In the genomic region with DNA sequence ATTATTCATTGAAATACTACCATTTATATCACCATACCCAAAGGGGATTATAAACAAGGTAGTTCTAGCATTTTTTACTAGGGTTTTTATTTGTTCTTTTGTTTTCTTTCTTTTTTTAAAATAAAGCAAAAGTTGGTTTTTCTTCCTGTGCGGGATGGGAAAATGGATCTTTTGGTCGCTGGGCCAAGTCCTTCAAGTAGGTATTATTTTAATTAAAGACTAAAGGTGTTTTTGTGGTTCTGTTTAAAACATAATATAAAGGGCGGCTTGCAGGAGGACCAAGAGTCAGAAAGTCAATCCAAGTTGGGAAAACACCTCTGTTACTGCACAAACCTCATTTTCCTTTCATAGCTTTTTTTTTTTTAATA, we compare ENCODE assay signal across 9 mouse cellular contexts. TPM values are rescaled to one million over a fixed set of nuclear protein-coding genes. Genes with fewer than 3 reads are reported as not detected.
DNase-seq lines count a peak whose midpoint lies in the region; ATAC-seq and TF ChIP-seq lines count a peak whose summit lies in the region.
"Had no signal": no experiment of that assay in that cellular context is flagged by ENCODE, and none has a peak within 500 bp of the region (broad histone marks: within the 10 kb centered on the region; RNA-seq: fewer than 3 reads in every experiment).

No protein-coding gene starts in this region.

- no peak for TF ChIP-seq CTCF in E14TG2a.4 (conservative IDR thresholded peaks at IDR 0.05; ENCODE audit: low read length)
- TF ChIP-seq CTCF in liver, postnatal 0 days (IDR thresholded peaks at IDR 0.05; ENCODE audit: low read depth): no peak

- H3K9ac ChIP-seq in heart, embryonic 12.5 days: peak overlapping the region; percentile 92
- H3K9ac ChIP-seq in forebrain, embryonic 16.5 days (replicated peaks; ENCODE audit: low read depth, low read length): peak overlapping the region; percentile 83
- H3K9ac ChIP-seq in liver, postnatal 0 days (replicated peaks): peak overlapping the region; percentile 93

- peak overlapping the region; percentile 72 for H3K4me3 ChIP-seq in heart, embryonic 12.5 days
- peak overlapping the region; percentile 82 for H3K4me3 ChIP-seq in E14TG2a.4 (replicated peaks; ENCODE audit: low read length)
- H3K4me3 ChIP-seq in forebrain, embryonic 16.5 days (replicated peaks; ENCODE audit: low read length): peak overlapping the region; percentile 68
- H3K4me3 ChIP-seq in liver, postnatal 0 days (ENCODE audit: low read depth, low read length): peak overlapping the region; percentile 73

- 22% methylated on average over 3 of the region's 3 CpGs for WGBS in heart, embryonic 12.5 days
- WGBS in forebrain, embryonic 16.5 days: 7% methylated on average over 3 of the region's 3 CpGs
- WGBS in liver, postnatal 0 days (ENCODE audit: insufficient replicate concordance): 27% methylated on average over 3 of the region's 3 CpGs

- no peak for ATAC-seq in heart, embryonic 12.5 days (ENCODE audit: insufficient number of reproducible peaks, low FRiP score)
- ATAC-seq in forebrain, embryonic 16.5 days: no peak
- no peak for ATAC-seq in liver, postnatal 0 days

- no peaks in the 10 kb centered on the region for H3K9me3 ChIP-seq in heart, embryonic 12.5 days (replicated peaks)
- no peaks in the 10 kb centered on the region for H3K9me3 ChIP-seq in E14TG2a.4 (ENCODE audit: low read length)
- H3K9me3 ChIP-seq in forebrain, embryonic 16.5 days (ENCODE audit: control insufficient read depth, low read length): no peaks in the 10 kb centered on the region
- H3K9me3 ChIP-seq in liver, postnatal 0 days (ENCODE audit: low read length): no peaks in the 10 kb centered on the region

- H3K4me1 ChIP-seq in heart, embryonic 12.5 days (replicated peaks): peaks cover 40% of the 10 kb centered on the region
- peaks cover 45% of the 10 kb centered on the region for H3K4me1 ChIP-seq in E14TG2a.4 (replicated peaks; ENCODE audit: low read depth, low read length)
- H3K4me1 ChIP-seq in forebrain, embryonic 16.5 days (replicated peaks; ENCODE audit: control insufficient read depth, insufficient read depth, low read length): peaks cover 46% of the 10 kb centered on the region
- peaks cover 16% of the 10 kb centered on the region for H3K4me1 ChIP-seq in liver, postnatal 0 days (ENCODE audit: insufficient read depth)

- no peak for DNase-seq in heart, postnatal 10 days
- no peak for DNase-seq in liver, postnatal 0 days
- DNase-seq in right cerebral cortex, postnatal 36 days (ENCODE audit: low spot score in 2 of 2): no peak
- DNase-seq in left cerebral cortex, adult 18-20 months (ENCODE audit: low spot score in 2 of 2): no peak
- no peak for DNase-seq in urinary bladder, adult 18-20 months (ENCODE audit: low spot score in 2 of 2)

- H3K36me3 ChIP-seq in heart, embryonic 12.5 days: peaks cover 9% of the 10 kb centered on the region; the same call in 1 of the 2 replicates
- peaks cover 25% of the 10 kb centered on the region for H3K36me3 ChIP-seq in E14TG2a.4 (ENCODE audit: insufficient read depth, low read length)
- no peaks in the 10 kb centered on the region for H3K36me3 ChIP-seq in forebrain, embryonic 16.5 days (ENCODE audit: control insufficient read depth, insufficient read depth)
- peaks cover 12% of the 10 kb centered on the region for H3K36me3 ChIP-seq in liver, postnatal 0 days (replicated peaks; ENCODE audit: insufficient read depth, low read length)

- no peak for TF ChIP-seq EP300 in liver, postnatal 0 days (IDR thresholded peaks at IDR 0.05; ENCODE audit: low read depth)

- H3K27me3 ChIP-seq in heart, embryonic 12.5 days (replicated peaks): no peaks in the 10 kb centered on the region
- no peaks in the 10 kb centered on the region for H3K27me3 ChIP-seq in E14TG2a.4 (ENCODE audit: insufficient read depth, low read length)
- H3K27me3 ChIP-seq in forebrain, embryonic 16.5 days (replicated peaks; ENCODE audit: control insufficient read depth, insufficient read depth, low read length): no peaks in the 10 kb centered on the region
- H3K27me3 ChIP-seq in liver, postnatal 0 days (ENCODE audit: insufficient read depth, low read length): no peaks in the 10 kb centered on the region

- intact Hi-C loops in heart, postnatal 10 days (cut with DNase I): no loop called here

- H3K4me2 ChIP-seq in heart, embryonic 12.5 days: peak overlapping the region; percentile 91
- H3K4me2 ChIP-seq in forebrain, embryonic 16.5 days (ENCODE audit: low read length): peak overlapping the region; percentile 94
- H3K4me2 ChIP-seq in liver, postnatal 0 days (ENCODE audit: low read depth, low read length): peak overlapping the region; percentile 90

- peak overlapping the region; percentile 98; the same call in 1 of the 2 replicates for H3K27ac ChIP-seq in heart, embryonic 12.5 days (ENCODE audit: poor library complexity, severe bottlenecking)
- H3K27ac ChIP-seq in forebrain, embryonic 16.5 days (ENCODE audit: low read length): peak overlapping the region; percentile 99
- H3K27ac ChIP-seq in liver, postnatal 0 days (ENCODE audit: low read depth): peak overlapping the region; percentile 98

RNA-seq across cellular contexts. Expression of gene Cdkn1b, which starts 6.1 kb away (rescaled TPM):
- 16.8 and 17.4 TPM in 2 replicates for polyA plus RNA-seq in heart, embryonic 12.5 days (2016; fragmentation: Nextera tagmentation; extraction: Ambion mirVana)
- total RNA-seq in heart, postnatal 10 days (2021): 10 to 100 TPM; 45.1 to 53.5 TPM
- 39.4 and 50.8 TPM in 2 replicates for polyA plus RNA-seq in forebrain, embryonic 16.5 days (2015; fragmentation: Nextera tagmentation; extraction: Ambion mirVana)
- polyA plus RNA-seq in liver, postnatal 0 days (2015; fragmentation: Nextera tagmentation; extraction: Ambion mirVana): 10.9 and 14.1 TPM in 2 replicates
- total RNA-seq in left cerebral cortex, adult 18-20 months (2021): 10 to 100 TPM; 38.2 to 40.5 TPM

RNA-seq across cellular contexts. Expression of gene Gpr19, which starts 27.9 kb away (rescaled TPM):
- polyA plus RNA-seq in heart, embryonic 12.5 days (2016; fragmentation: Nextera tagmentation; extraction: Ambion mirVana): 9.0 and 10.2 TPM in 2 replicates
- 1 to 10 TPM; 4.3 to 4.8 TPM for total RNA-seq in heart, postnatal 10 days (2021)
- 44.4 and 48.9 TPM in 2 replicates for polyA plus RNA-seq in forebrain, embryonic 16.5 days (2015; fragmentation: Nextera tagmentation; extraction: Ambion mirVana)
- polyA plus RNA-seq in liver, postnatal 0 days (2015; fragmentation: Nextera tagmentation; extraction: Ambion mirVana): 4.6 and 4.8 TPM in 2 replicates
- 10 to 100 TPM; 28.8 to 32.1 TPM for total RNA-seq in left cerebral cortex, adult 18-20 months (2021)

RNA-seq across cellular contexts. Expression of gene Apold1, which starts 55.2 kb away (rescaled TPM):
- polyA plus RNA-seq in heart, embryonic 12.5 days (2016; fragmentation: Nextera tagmentation; extraction: Ambion mirVana): 5.4 and 5.8 TPM in 2 replicates
- 10 to 100 TPM; 15.9 to 24.3 TPM for total RNA-seq in heart, postnatal 10 days (2021)
- polyA plus RNA-seq in forebrain, embryonic 16.5 days (2015; fragmentation: Nextera tagmentation; extraction: Ambion mirVana): 4.2 and 4.8 TPM in 2 replicates
- polyA plus RNA-seq in liver, postnatal 0 days (2015; fragmentation: Nextera tagmentation; extraction: Ambion mirVana): 2.4 and 2.5 TPM in 2 replicates
- 1 to 10 TPM; 4.6 to 4.8 TPM for total RNA-seq in left cerebral cortex, adult 18-20 months (2021)
- total RNA-seq: neutrophil, adult 5-6 weeks had no signal
